Mouse (Mus musculus) granulocyte monocyte progenitor cell, adult 5-6 weeks (primary cell): ENCODE measurements around the gene Ldah. TPM values are rescaled to one million over a fixed set of nuclear protein-coding genes. Genes with fewer than 3 reads are reported as not detected.
A peak's percentile ranks its signal among the peaks of the same experiment; 100 is the strongest.

Experiments
- ATAC-seq: replicated peaks from 2 replicates; pipeline ENCODE4 v1.8.0; 2016; ENCODE audit warnings: mild to moderate bottlenecking, moderate TSS enrichment, inconsistent platforms; ENCODE audit not compliant: poor library complexity, severe bottlenecking
- total RNA-seq, 2 experiments: library from RNA; stranded (forward) in 1 of 2; stranded (reverse) in 1 of 2; fragments of 200-712, 200-1000 nt in 1 of 2; fragments of >200 nt in 1 of 2; fragmentation: Nextera tagmentation in 1 of 2; gene quantifications; 2 replicates each; pipeline ENCODE4 v1.2.3; 2014 to 2017

Ldah gene
- total RNA-seq, 2 experiments from 2014 or later = 35.2 to 50.5 TPM

GRCm38 (mm10) chr12:8273471-8274171, 65.7 kb downstream of the Ldah start:
- ATAC-seq = no peak

GRCm38 (mm10) chr12:8275424-8275823, 67.5 kb downstream of the Ldah start:
- ATAC-seq = no peak

- no peak for ATAC-seq
Observed at GRCm38 (mm10) chr12:8281225-8282017, 73.5 kb downstream of the Ldah start.

GRCm38 (mm10) chr12:8287970-8288369, 80.1 kb downstream of the Ldah start:
- ATAC-seq = no peak; the same call in 1 of the 2 replicates

- ATAC-seq = no peak
Observed at GRCm38 (mm10) chr12:8289099-8289498, 81.2 kb downstream of the Ldah start.

- ATAC-seq = no peak
Observed at GRCm38 (mm10) chr12:8289499-8289898, 81.6 kb downstream of the Ldah start.

GRCm38 (mm10) chr12:8291157-8291853, 83.4 kb downstream of the Ldah start:
- ATAC-seq = peak; percentile 5; the same call in 1 of the 2 replicates

GRCm38 (mm10) chr12:8295307-8295913, 87.5 kb downstream of the Ldah start:
- peak; percentile 74 for ATAC-seq

GRCm38 (mm10) chr12:8296154-8296553, 88.2 kb downstream of the Ldah start:
- no peak for ATAC-seq

GRCm38 (mm10) chr12:8297586-8298214, 89.8 kb downstream of the Ldah start:
- no peak for ATAC-seq

GRCm38 (mm10) chr12:8298361-8299142, 90.6 kb downstream of the Ldah start:
- ATAC-seq = no peak

- no peak for ATAC-seq
Observed at GRCm38 (mm10) chr12:8299143-8300110, 91.5 kb downstream of the Ldah start.

- no peak for ATAC-seq
Observed at GRCm38 (mm10) chr12:8300111-8300480, 92.2 kb downstream of the Ldah start.

- no peak for ATAC-seq
Observed at GRCm38 (mm10) chr12:8300521-8300920, 92.6 kb downstream of the Ldah start.

GRCm38 (mm10) chr12:8301011-8301814, 93.3 kb downstream of the Ldah start:
- 0 out of 2 replicates have a peak, but pooled peaks have one; percentile 3 for ATAC-seq

- peak; percentile 26 for ATAC-seq
Observed at GRCm38 (mm10) chr12:8301841-8302431, 94.0 kb downstream of the Ldah start, which contains the start of gene Gdf7. Gdf7 (minus strand) TSS chr12:8301954.

GRCm38 (mm10) chr12:8305258-8305657, 97.4 kb downstream of the Ldah start:
- no peak for ATAC-seq
